ENCODE assay signal across 8 mouse cellular contexts in genomic region chr5:73133833-73134185, GRCm38 (mm10).
DNase-seq lines count a peak whose midpoint lies in the region; ATAC-seq and TF ChIP-seq lines count a peak whose summit lies in the region.

No protein-coding gene starts in this region.

- WGBS in heart, embryonic 10.5 days, result 45% methylated on average over 5 of the region's 5 CpGs
- 40% methylated on average over 5 of the region's 5 CpGs for WGBS in bone marrow, adult 2 months
- WGBS in midbrain, embryonic 13.5 days, result 47% methylated on average over 5 of the region's 5 CpGs

- 0 out of 2 replicates have a peak, but pooled peaks cover 3% of the 10 kb centered on the region for H3K4me1 ChIP-seq in heart, embryonic 10.5 days
- no peaks in the 10 kb centered on the region; the same call in 1 of the 2 replicates for H3K4me1 ChIP-seq in bone marrow, adult 2 months (ENCODE audit: control insufficient read depth, insufficient read depth, low read length)
- 0 out of 2 replicates have a peak, but pooled peaks cover 6% of the 10 kb centered on the region for H3K4me1 ChIP-seq in midbrain, embryonic 13.5 days (replicated peaks)

- no peak overlapping the region for H3K27ac ChIP-seq in heart, embryonic 10.5 days
- H3K27ac ChIP-seq in bone marrow, adult 2 months (ENCODE audit: control insufficient read depth, insufficient read depth, low read depth, low read length, poor library complexity), result no peak overlapping the region
- no peak overlapping the region for H3K27ac ChIP-seq in midbrain, embryonic 13.5 days

- no peak overlapping the region for H3K9ac ChIP-seq in midbrain, embryonic 13.5 days (replicated peaks)

- no peak for TF ChIP-seq POLR2A in bone marrow, adult 2 months (IDR thresholded peaks at IDR 0.05; ENCODE audit: borderline replicate concordance, control insufficient read depth, low read depth, low read length)

- H3K4me3 ChIP-seq in heart, embryonic 10.5 days, result no peak overlapping the region
- no peak overlapping the region for H3K4me3 ChIP-seq in bone marrow, adult 2 months (replicated peaks; ENCODE audit: control insufficient read depth, low read depth, low read length)
- H3K4me3 ChIP-seq in midbrain, embryonic 13.5 days (replicated peaks), result no peak overlapping the region

- H3K27me3 ChIP-seq in heart, embryonic 10.5 days (ENCODE audit: insufficient read depth, poor library complexity, severe bottlenecking), result no peaks in the 10 kb centered on the region
- no peaks in the 10 kb centered on the region for H3K27me3 ChIP-seq in midbrain, embryonic 13.5 days

- no peaks in the 10 kb centered on the region for H3K9me3 ChIP-seq in heart, embryonic 10.5 days
- no peaks in the 10 kb centered on the region for H3K9me3 ChIP-seq in midbrain, embryonic 13.5 days

- H3K4me2 ChIP-seq in midbrain, embryonic 13.5 days (replicated peaks), result no peak overlapping the region

- peak; percentile 49 to 79 for DNase-seq in heart, adult 18-20 months
- no peak for DNase-seq in heart, embryonic 10.5 days (ENCODE audit: low spot score)
- DNase-seq in hindlimb bud, embryonic 11.5 days (ENCODE audit: extremely low spot score, low read depth, low spot score), result peak; percentile 10
- peak; percentile 17 to 35 for DNase-seq in layer of hippocampus, postnatal 25 days (ENCODE audit: extremely low spot score in 1 of 2, low spot score in 1 of 2)
- peak; percentile 66 for DNase-seq in thymus, postnatal 0 days (ENCODE audit: low spot score)

- peaks cover 23% of the 10 kb centered on the region; the same call in 1 of the 2 replicates for H3K36me3 ChIP-seq in heart, embryonic 10.5 days
- peaks cover 1% of the 10 kb centered on the region; the same call in 1 of the 2 replicates for H3K36me3 ChIP-seq in midbrain, embryonic 13.5 days

- peak; percentile 83 for ATAC-seq in erythroblast, adult 5-6 weeks (replicated peaks; ENCODE audit: low FRiP score, poor library complexity, severe bottlenecking)
- peak; percentile 40; the same call in 1 of the 2 replicates for ATAC-seq in midbrain, embryonic 13.5 days

- TF ChIP-seq CTCF in bone marrow, adult 2 months (IDR thresholded peaks at IDR 0.05; ENCODE audit: control insufficient read depth, insufficient read depth, low read length), result peak; percentile 30; the same call in 1 of the 2 replicates
